Mouse (Mus musculus): Measurements from ENCODE around the gene Slc50a1. TPM values are rescaled to one million over a fixed set of nuclear protein-coding genes. Genes with fewer than 3 reads are reported as not detected.

Slc50a1 gene
- polyA plus RNA-seq, 1 experiment from 2014 or later, result 48.2 TPM

GRCm38 (mm10) chr3:89247466-89247865 lies 22.9 kb downstream of the Slc50a1 start:
- Histone ChIP-seq H3K27ac (replicated peaks in 1 of 2; ENCODE audit: control insufficient read depth in 1 of 2, insufficient read depth in 1 of 2, low read depth in 2 of 2, low read length in 2 of 2) (no peak overlapping the region), H3K4me1 (ENCODE audit: control insufficient read depth in 2 of 2, insufficient read depth in 2 of 2, low read length in 2 of 2) (peaks cover 18 to 38% of the 10 kb centered on the region in 2 experiments)

GRCm38 (mm10) chr3:89246261-89247100 lies 23.9 kb downstream of the Slc50a1 start, which contains the start of gene Trim46:
TSS of gene Trim46 (minus strand) at chr3:89246309.
- peak within 1 kb of the TSS; percentile 84 for H3K9ac ChIP-seq (ENCODE audit: low read length)
- 1% methylated on average over 42 of the region's 42 CpGs for WGBS
- peak; percentile 71 for ATAC-seq (ENCODE audit: insufficient number of reproducible peaks, insufficient read depth, low FRiP score, low read depth)
- peak within 1 kb of the TSS; percentile 18 to 75 for H3K27ac ChIP-seq (replicated peaks in 1 of 2; ENCODE audit: control insufficient read depth in 1 of 2, insufficient read depth in 1 of 2, low read depth in 2 of 2, low read length in 2 of 2)
- peaks cover 18 to 37% of the 10 kb centered on the region in 2 experiments for H3K4me1 ChIP-seq (ENCODE audit: control insufficient read depth in 2 of 2, insufficient read depth in 2 of 2, low read length in 2 of 2)
- H3K36me3 ChIP-seq (ENCODE audit: control insufficient read depth, insufficient read depth, low read length), result peaks cover 11% of the 10 kb centered on the region
- peak within 1 kb of the TSS; percentile 88 for H3K4me2 ChIP-seq (ENCODE audit: low read length)
- H3K9me3 ChIP-seq (ENCODE audit: control insufficient read depth, low read length), result no peaks in the 10 kb centered on the region
- peak within 1 kb of the TSS; percentile 69 to 88 for H3K4me3 ChIP-seq (ENCODE audit: control insufficient read depth in 1 of 2, insufficient read depth in 1 of 2, low read depth in 1 of 2, low read length in 2 of 2)
- H3K27me3 ChIP-seq (ENCODE audit: control insufficient read depth, insufficient read depth, low read length), result peaks cover 25% of the 10 kb centered on the region

More at GRCm38 (mm10) chr3:89247466-89247865, 22.9 kb downstream of the Slc50a1 start:
- Histone ChIP-seq H3K9ac (ENCODE audit: low read length) (peak overlapping the region; percentile 84), H3K4me3 (ENCODE audit: control insufficient read depth in 1 of 2, insufficient read depth in 1 of 2, low read depth in 1 of 2, low read length in 2 of 2) (no peak overlapping the region), H3K36me3 (ENCODE audit: control insufficient read depth, insufficient read depth, low read length) (peaks cover 11% of the 10 kb centered on the region), H3K4me2 (ENCODE audit: low read length) (peak overlapping the region; percentile 88), H3K27me3 (ENCODE audit: control insufficient read depth, insufficient read depth, low read length) (peaks cover 27% of the 10 kb centered on the region), H3K9me3 (ENCODE audit: control insufficient read depth, low read length) (no peaks in the 10 kb centered on the region)
- no peak for ATAC-seq (ENCODE audit: insufficient number of reproducible peaks, insufficient read depth, low FRiP score, low read depth)
- WGBS, result 76% methylated on average over 4 of the region's 4 CpGs

- WGBS, result 5% methylated on average over 20 of the region's 20 CpGs
- Histone ChIP-seq H3K36me3 (ENCODE audit: control insufficient read depth, insufficient read depth, low read length) (peaks cover 11% of the 10 kb centered on the region), H3K9me3 (ENCODE audit: control insufficient read depth, low read length) (no peaks in the 10 kb centered on the region), H3K4me1 (ENCODE audit: control insufficient read depth in 2 of 2, insufficient read depth in 2 of 2, low read length in 2 of 2) (peaks cover 10 to 29% of the 10 kb centered on the region in 2 experiments), H3K27ac (replicated peaks in 1 of 2; ENCODE audit: control insufficient read depth in 1 of 2, insufficient read depth in 1 of 2, low read depth in 2 of 2, low read length in 2 of 2) (peak within 1 kb of the TSS; percentile 18 to 75), H3K4me2 (ENCODE audit: low read length) (peak within 1 kb of the TSS; percentile 88), H3K9ac (ENCODE audit: low read length) (peak within 1 kb of the TSS; percentile 84), H3K4me3 (ENCODE audit: control insufficient read depth in 1 of 2, insufficient read depth in 1 of 2, low read depth in 1 of 2, low read length in 2 of 2) (peak within 1 kb of the TSS; percentile 69 to 88), H3K27me3 (ENCODE audit: control insufficient read depth, insufficient read depth, low read length) (peaks cover 25% of the 10 kb centered on the region)
- ATAC-seq (ENCODE audit: insufficient number of reproducible peaks, insufficient read depth, low FRiP score, low read depth), result 0 out of 2 replicates have a peak, but pooled peaks have one; percentile 10
Observed at GRCm38 (mm10) chr3:89245688-89246171, 24.6 kb downstream of the Slc50a1 start, which contains the start of gene Krtcap2. TSS of gene Krtcap2 (plus strand) at chr3:89245966.

GRCm38 (mm10) chr3:89244982-89245687 lies 25.2 kb downstream of the Slc50a1 start:
- no peak for ATAC-seq (ENCODE audit: insufficient number of reproducible peaks, insufficient read depth, low FRiP score, low read depth)
- Histone ChIP-seq H3K4me3 (ENCODE audit: control insufficient read depth in 1 of 2, insufficient read depth in 1 of 2, low read depth in 1 of 2, low read length in 2 of 2) (peak overlapping the region; percentile 30 to 35), H3K27me3 (ENCODE audit: control insufficient read depth, insufficient read depth, low read length) (peaks cover 25% of the 10 kb centered on the region), H3K4me1 (ENCODE audit: control insufficient read depth in 2 of 2, insufficient read depth in 2 of 2, low read length in 2 of 2) (peaks cover 8 to 29% of the 10 kb centered on the region in 2 experiments), H3K9ac (ENCODE audit: low read length) (peak overlapping the region; percentile 52), H3K27ac (replicated peaks in 1 of 2; ENCODE audit: control insufficient read depth in 1 of 2, insufficient read depth in 1 of 2, low read depth in 2 of 2, low read length in 2 of 2) (no peak overlapping the region), H3K4me2 (ENCODE audit: low read length) (peak overlapping the region; percentile 88), H3K9me3 (ENCODE audit: control insufficient read depth, low read length) (no peaks in the 10 kb centered on the region), H3K36me3 (ENCODE audit: control insufficient read depth, insufficient read depth, low read length) (peaks cover 11% of the 10 kb centered on the region)
- under 1% methylated on average over 18 of the region's 26 CpGs for WGBS

- 0 out of 2 replicates have a peak overlapping the region, but pooled peaks have one; percentile 21 for H3K9ac ChIP-seq (ENCODE audit: low read length)
- no peak overlapping the region for H3K27ac ChIP-seq (replicated peaks in 1 of 2; ENCODE audit: control insufficient read depth in 1 of 2, insufficient read depth in 1 of 2, low read depth in 2 of 2, low read length in 2 of 2)
- peaks cover 25% of the 10 kb centered on the region for H3K27me3 ChIP-seq (ENCODE audit: control insufficient read depth, insufficient read depth, low read length)
- WGBS, result 13% methylated on average over 25 of the region's 25 CpGs
- peak overlapping the region; percentile 88 for H3K4me2 ChIP-seq (ENCODE audit: low read length)
- H3K4me3 ChIP-seq (ENCODE audit: control insufficient read depth in 1 of 2, insufficient read depth in 1 of 2, low read depth in 1 of 2, low read length in 2 of 2), result peak overlapping the region; percentile 27 to 30
- H3K4me1 ChIP-seq (ENCODE audit: control insufficient read depth in 2 of 2, insufficient read depth in 2 of 2, low read length in 2 of 2), result peaks cover 8 to 29% of the 10 kb centered on the region in 2 experiments
- H3K36me3 ChIP-seq (ENCODE audit: control insufficient read depth, insufficient read depth, low read length), result peaks cover 6% of the 10 kb centered on the region
- H3K9me3 ChIP-seq (ENCODE audit: control insufficient read depth, low read length), result no peaks in the 10 kb centered on the region
- no peak for ATAC-seq (ENCODE audit: insufficient number of reproducible peaks, insufficient read depth, low FRiP score, low read depth)
Observed at GRCm38 (mm10) chr3:89244158-89244981, 26.0 kb downstream of the Slc50a1 start.

- H3K4me3 ChIP-seq (ENCODE audit: control insufficient read depth in 1 of 2, insufficient read depth in 1 of 2, low read depth in 1 of 2, low read length in 2 of 2), result no peak overlapping the region
- peaks cover under 1% of the 10 kb centered on the region; the same call in 1 of the 2 replicates for H3K36me3 ChIP-seq (ENCODE audit: control insufficient read depth, insufficient read depth, low read length)
- H3K27me3 ChIP-seq (ENCODE audit: control insufficient read depth, insufficient read depth, low read length), result peaks cover 25% of the 10 kb centered on the region
- peak overlapping the region; percentile 46 for H3K9ac ChIP-seq (ENCODE audit: low read length)
- H3K27ac ChIP-seq (replicated peaks in 1 of 2; ENCODE audit: control insufficient read depth in 1 of 2, insufficient read depth in 1 of 2, low read depth in 2 of 2, low read length in 2 of 2), result no peak overlapping the region
- H3K4me2 ChIP-seq (ENCODE audit: low read length), result peak overlapping the region; percentile 39
- H3K4me1 ChIP-seq (ENCODE audit: control insufficient read depth in 2 of 2, insufficient read depth in 2 of 2, low read length in 2 of 2), result peaks cover 8 to 29% of the 10 kb centered on the region in 2 experiments
- WGBS, result 16% methylated on average over 14 of the region's 14 CpGs
- no peaks in the 10 kb centered on the region for H3K9me3 ChIP-seq (ENCODE audit: control insufficient read depth, low read length)
- no peak for ATAC-seq (ENCODE audit: insufficient number of reproducible peaks, insufficient read depth, low FRiP score, low read depth)
Observed at GRCm38 (mm10) chr3:89243609-89244008, 26.8 kb downstream of the Slc50a1 start.
